9 mouse cellular contexts compared by ENCODE assay signal in genomic region chr4:152107493-152107892, GRCm38 (mm10). TPM values are rescaled to one million over a fixed set of nuclear protein-coding genes. Genes with fewer than 3 reads are reported as not detected.
DNase-seq lines count a peak whose midpoint lies in the region; ATAC-seq and TF ChIP-seq lines count a peak whose summit lies in the region.
"Had no signal": no experiment of that assay in that cellular context is flagged by ENCODE, and none has a peak within 500 bp of the region (broad histone marks: within the 10 kb centered on the region; RNA-seq: fewer than 3 reads in every experiment).

No protein-coding gene starts in this region.

- no peaks in the 10 kb centered on the region for H3K27me3 ChIP-seq in erythroblast, embryonic 14.5 days (ENCODE audit: control insufficient read depth)
- no peaks in the 10 kb centered on the region for H3K27me3 ChIP-seq in hindbrain, postnatal 0 days (ENCODE audit: insufficient read depth, low read length)
- H3K27me3 ChIP-seq in liver, embryonic 13.5 days, result no peaks in the 10 kb centered on the region
- H3K27me3 ChIP-seq in neural tube, embryonic 14.5 days (ENCODE audit: control insufficient read depth, insufficient read depth, low read length), result no peaks in the 10 kb centered on the region

- H3K4me1 ChIP-seq in erythroblast, embryonic 14.5 days (ENCODE audit: control insufficient read depth), result peaks cover 75% of the 10 kb centered on the region
- peaks cover 14% of the 10 kb centered on the region for H3K4me1 ChIP-seq in hindbrain, postnatal 0 days (ENCODE audit: insufficient read depth, low read length)
- H3K4me1 ChIP-seq in liver, embryonic 13.5 days (replicated peaks), result peaks cover 58% of the 10 kb centered on the region
- H3K4me1 ChIP-seq in neural tube, embryonic 14.5 days (ENCODE audit: control insufficient read depth, insufficient read depth, low read length), result peaks cover 13% of the 10 kb centered on the region

- H3K4me2 ChIP-seq in hindbrain, postnatal 0 days (ENCODE audit: low read depth, low read length), result peak overlapping the region; percentile 52
- H3K4me2 ChIP-seq in liver, embryonic 13.5 days, result peak overlapping the region; percentile 95
- peak overlapping the region; percentile 64 for H3K4me2 ChIP-seq in neural tube, embryonic 14.5 days (ENCODE audit: low read depth, low read length)

- H3K4me3 ChIP-seq in erythroblast, embryonic 14.5 days (replicated peaks), result peak overlapping the region; percentile 71
- peak overlapping the region; percentile 24 for H3K4me3 ChIP-seq in hindbrain, postnatal 0 days (ENCODE audit: low read length)
- peak overlapping the region; percentile 62 for H3K4me3 ChIP-seq in liver, embryonic 13.5 days (replicated peaks)
- peak overlapping the region; percentile 31 for H3K4me3 ChIP-seq in neural tube, embryonic 14.5 days (ENCODE audit: low read depth, low read length)

- peaks cover 97% of the 10 kb centered on the region for H3K36me3 ChIP-seq in erythroblast, embryonic 14.5 days (ENCODE audit: control insufficient read depth)
- peaks cover 16% of the 10 kb centered on the region; the same call in 1 of the 2 replicates for H3K36me3 ChIP-seq in hindbrain, postnatal 0 days (ENCODE audit: insufficient read depth, low read length)
- peaks cover 63% of the 10 kb centered on the region for H3K36me3 ChIP-seq in liver, embryonic 13.5 days
- H3K36me3 ChIP-seq in neural tube, embryonic 14.5 days (ENCODE audit: control insufficient read depth, insufficient read depth, low read length), result peaks cover 9% of the 10 kb centered on the region; the same call in 1 of the 2 replicates

- peak; percentile 40 for DNase-seq in brain, adult 2 months (ENCODE audit: low read depth, low spot score)
- peak; percentile 45 for DNase-seq in hindbrain, postnatal 0 days (ENCODE audit: low spot score)
- no peak for DNase-seq in liver, embryonic 13.5 days
- no peak for DNase-seq in gastrocnemius, adult 18-20 months (ENCODE audit: low spot score)

- peak overlapping the region; percentile 54 for H3K27ac ChIP-seq in hindbrain, postnatal 0 days
- peak overlapping the region; percentile 96 for H3K27ac ChIP-seq in liver, embryonic 13.5 days
- H3K27ac ChIP-seq in neural tube, embryonic 14.5 days (ENCODE audit: low read depth, low read length), result peak overlapping the region; percentile 44; the same call in 1 of the 2 replicates

- H3K9me3 ChIP-seq in erythroblast, embryonic 14.5 days (ENCODE audit: control insufficient read depth, low read length), result no peaks in the 10 kb centered on the region
- no peaks in the 10 kb centered on the region for H3K9me3 ChIP-seq in hindbrain, postnatal 0 days (ENCODE audit: low read length)
- no peaks in the 10 kb centered on the region for H3K9me3 ChIP-seq in liver, embryonic 13.5 days (replicated peaks)
- no peaks in the 10 kb centered on the region for H3K9me3 ChIP-seq in neural tube, embryonic 14.5 days (ENCODE audit: control insufficient read depth, low read length)

- H3K9ac ChIP-seq in hindbrain, postnatal 0 days (replicated peaks; ENCODE audit: low read length), result peak overlapping the region; percentile 6; the same call in 1 of the 2 replicates
- H3K9ac ChIP-seq in liver, embryonic 13.5 days, result peak overlapping the region; percentile 72
- peak overlapping the region; percentile 42 for H3K9ac ChIP-seq in neural tube, embryonic 14.5 days (replicated peaks; ENCODE audit: low read depth, low read length)

- TF ChIP-seq CTCF in hindbrain, postnatal 0 days (IDR thresholded peaks at IDR 0.05; ENCODE audit: low read depth), result no peak

- ATAC-seq in erythroblast, adult 5-6 weeks (replicated peaks; ENCODE audit: low FRiP score, poor library complexity, severe bottlenecking), result no peak
- ATAC-seq in hindbrain, postnatal 0 days, result peak; percentile 46
- ATAC-seq in liver, embryonic 13.5 days (ENCODE audit: low read depth), result peak; percentile 64
- ATAC-seq in neural tube, embryonic 14.5 days (ENCODE audit: low read depth), result peak; percentile 52
- no peak for ATAC-seq in granulocyte monocyte progenitor cell, adult 5-6 weeks (replicated peaks; ENCODE audit: poor library complexity, severe bottlenecking)

- 14% methylated on average over 24 of the region's 24 CpGs for WGBS in hindbrain, postnatal 0 days
- WGBS in liver, embryonic 13.5 days (ENCODE audit: insufficient replicate concordance), result 27% methylated on average over 24 of the region's 24 CpGs
- 5% methylated on average over 24 of the region's 24 CpGs for WGBS in neural tube, embryonic 14.5 days

RNA-seq across cellular contexts. Expression of gene Tnfrsf25, which starts 8.2 kb away (rescaled TPM):
- polyA plus RNA-seq in erythroblast, embryonic 14.5 days (2012), result 0.37 and 0.81 TPM in 2 replicates
- total RNA-seq in erythroblast, adult 5-6 weeks (2015; ENCODE audit: low replicate concordance), result not detected in 2 replicates
- total RNA-seq in erythroblast, adult 5-6 weeks (2017; ENCODE audit: low replicate concordance), result not detected in 2 replicates
- total RNA-seq in hindbrain, postnatal 0 days (2014; rRNA removed), result 0.22 and 1.6 TPM in 2 replicates
- 0.48 and 0.62 TPM in 2 replicates for polyA plus RNA-seq in hindbrain, postnatal 0 days (2015; fragmentation: Nextera tagmentation; extraction: Ambion mirVana)
- 0.37 and 0.48 TPM in 2 replicates for polyA plus RNA-seq in liver, embryonic 13.5 days (2015; fragmentation: Nextera tagmentation; extraction: Ambion mirVana)
- 0.54 and 1.1 TPM in 2 replicates for polyA plus RNA-seq in neural tube, embryonic 14.5 days (2014; fragmentation: Nextera tagmentation; extraction: Ambion mirVana)
- total RNA-seq in granulocyte monocyte progenitor cell, adult 5-6 weeks (2014; fragmentation: Nextera tagmentation), result not detected in 2 replicates
- total RNA-seq in granulocyte monocyte progenitor cell, adult 5-6 weeks (2017), result 1.6 TPM in 1 of 2 replicates, not detected in the other
- total RNA-seq in gastrocnemius, adult 18-20 months (2021), result 1 to 10 TPM; 1.0 to 1.8 TPM

RNA-seq across cellular contexts. Expression of gene Plekhg5, which starts 35.2 kb away (rescaled TPM):
- 9.9 and 10.0 TPM in 2 replicates for polyA plus RNA-seq in erythroblast, embryonic 14.5 days (2012)
- total RNA-seq in erythroblast, adult 5-6 weeks (2015; ENCODE audit: low replicate concordance), result 0.42 TPM in 1 of 2 replicates, not detected in the other
- 1.4 and 2.0 TPM in 2 replicates for total RNA-seq in erythroblast, adult 5-6 weeks (2017; ENCODE audit: low replicate concordance)
- total RNA-seq in hindbrain, postnatal 0 days (2014; rRNA removed), result 20.7 and 21.0 TPM in 2 replicates
- polyA plus RNA-seq in hindbrain, postnatal 0 days (2015; fragmentation: Nextera tagmentation; extraction: Ambion mirVana), result 13.1 and 13.3 TPM in 2 replicates
- polyA plus RNA-seq in liver, embryonic 13.5 days (2015; fragmentation: Nextera tagmentation; extraction: Ambion mirVana), result 4.9 and 5.1 TPM in 2 replicates
- polyA plus RNA-seq in neural tube, embryonic 14.5 days (2014; fragmentation: Nextera tagmentation; extraction: Ambion mirVana), result 9.6 and 11.7 TPM in 2 replicates
- total RNA-seq in granulocyte monocyte progenitor cell, adult 5-6 weeks (2014; fragmentation: Nextera tagmentation), result 0.34 and 7.6 TPM in 2 replicates
- total RNA-seq in granulocyte monocyte progenitor cell, adult 5-6 weeks (2017), result 1.8 and 2.2 TPM in 2 replicates
- total RNA-seq in gastrocnemius, adult 18-20 months (2021), result 1 to 10 TPM; 5.0 to 6.5 TPM

RNA-seq across cellular contexts. Expression of gene Espn, which starts 44.7 kb away (rescaled TPM):
- polyA plus RNA-seq in erythroblast, embryonic 14.5 days (2012), result 0.08 and 0.11 TPM in 2 replicates
- total RNA-seq in erythroblast, adult 5-6 weeks (2015; ENCODE audit: low replicate concordance), result not detected in 2 replicates
- 0.34 and 0.42 TPM in 2 replicates for total RNA-seq in erythroblast, adult 5-6 weeks (2017; ENCODE audit: low replicate concordance)
- total RNA-seq in hindbrain, postnatal 0 days (2014; rRNA removed), result 0.47 and 1.4 TPM in 2 replicates
- 0.71 and 0.79 TPM in 2 replicates for polyA plus RNA-seq in hindbrain, postnatal 0 days (2015; fragmentation: Nextera tagmentation; extraction: Ambion mirVana)
- 1.8 and 2.1 TPM in 2 replicates for polyA plus RNA-seq in liver, embryonic 13.5 days (2015; fragmentation: Nextera tagmentation; extraction: Ambion mirVana)
- 0.52 and 0.64 TPM in 2 replicates for polyA plus RNA-seq in neural tube, embryonic 14.5 days (2014; fragmentation: Nextera tagmentation; extraction: Ambion mirVana)
- total RNA-seq in granulocyte monocyte progenitor cell, adult 5-6 weeks (2014; fragmentation: Nextera tagmentation), result 1.8 TPM in 1 of 2 replicates, not detected in the other
- 0.43 TPM in 1 of 2 replicates, not detected in the other for total RNA-seq in granulocyte monocyte progenitor cell, adult 5-6 weeks (2017)
- under 1 TPM; 0.36 to 0.59 TPM for total RNA-seq in gastrocnemius, adult 18-20 months (2021)

RNA-seq across cellular contexts. Expression of gene Hes2, which starts 51.2 kb away (rescaled TPM):
- not detected in 2 replicates for polyA plus RNA-seq in erythroblast, embryonic 14.5 days (2012)
- total RNA-seq in erythroblast, adult 5-6 weeks (2015; ENCODE audit: low replicate concordance), result not detected in 2 replicates
- total RNA-seq in erythroblast, adult 5-6 weeks (2017; ENCODE audit: low replicate concordance), result not detected in 2 replicates
- total RNA-seq in hindbrain, postnatal 0 days (2014; rRNA removed), result not detected in 2 replicates
- not detected in 2 replicates for polyA plus RNA-seq in hindbrain, postnatal 0 days (2015; fragmentation: Nextera tagmentation; extraction: Ambion mirVana)
- 0.06 TPM in 1 of 2 replicates, not detected in the other for polyA plus RNA-seq in liver, embryonic 13.5 days (2015; fragmentation: Nextera tagmentation; extraction: Ambion mirVana)
- not detected in 2 replicates for polyA plus RNA-seq in neural tube, embryonic 14.5 days (2014; fragmentation: Nextera tagmentation; extraction: Ambion mirVana)
- total RNA-seq in granulocyte monocyte progenitor cell, adult 5-6 weeks (2014; fragmentation: Nextera tagmentation), result not detected in 2 replicates
- total RNA-seq in granulocyte monocyte progenitor cell, adult 5-6 weeks (2017), result not detected in 2 replicates
- total RNA-seq in gastrocnemius, adult 18-20 months (2021), result not detected
- total RNA-seq: CH12.LX had no signal

Comparison
In these comparisons a context has a peak if more than half of its experiments do, and no peak if none do; other contexts are left out.
1. ATAC-seq: peak in hindbrain, postnatal 0 days (single experiment), liver, embryonic 13.5 days (single experiment) and neural tube, embryonic 14.5 days (single experiment); none in erythroblast, adult 5-6 weeks (single experiment) and granulocyte monocyte progenitor cell, adult 5-6 weeks (single experiment).
2. DNase-seq: peak in brain, adult 2 months (single experiment) and hindbrain, postnatal 0 days (single experiment); none in liver, embryonic 13.5 days (single experiment) and gastrocnemius, adult 18-20 months (single experiment).
3. H3K27ac ChIP-seq: peak in every context shown above with its lines; median percentile 96 in liver, embryonic 13.5 days; 54 in hindbrain, postnatal 0 days; 44 in neural tube, embryonic 14.5 days.
4. H3K9ac ChIP-seq: peak in every context shown above with its lines; median percentile 72 in liver, embryonic 13.5 days; 42 in neural tube, embryonic 14.5 days; 6 in hindbrain, postnatal 0 days.
5. Peak in every context shown above with its lines, with median percentiles within 50 percentile points of each other: H3K4me3 ChIP-seq and H3K4me2 ChIP-seq.